Mouse (Mus musculus) liver, postnatal 0 days (tissue): Measurements from ENCODE around the gene Mettl2. TPM values are rescaled to one million over a fixed set of nuclear protein-coding genes. Genes with fewer than 3 reads are reported as not detected.
A peak's percentile ranks its signal among the peaks of the same experiment; 100 is the strongest.

Experiments
- ATAC-seq: fragments of 200-750 bp; cut with Nextera tagmentation; 2 replicates; pipeline ENCODE4 v1.8.0; 2017; ENCODE audit warnings: mild to moderate bottlenecking, moderate library complexity
- DNase-seq: peaks from one replicate; pipeline ENCODE4 v3.0.0-alpha.2; 2016
- H3K27ac ChIP-seq: fragments of 300-500 bp; sonication (generic); 2 replicates; pipeline ENCODE4 v1.5.1; 2014; ENCODE audit warnings: antibody characterized with exemption, moderate library complexity, mild to moderate bottlenecking, low read depth
- H3K27me3 ChIP-seq: fragments of 300-500 bp; sonication (generic); 2 replicates; pipeline ENCODE4 v1.6.1; 2014; ENCODE audit warnings: low read length, control low read depth, mixed read lengths; ENCODE audit not compliant: insufficient read depth
- H3K36me3 ChIP-seq: fragments of 300-500 bp; sonication (generic); replicated peaks from 2 replicates; pipeline ENCODE4 v1.6.1; 2014; ENCODE audit warnings: mild to moderate bottlenecking, control low read depth, low read length, moderate library complexity, mixed read lengths; ENCODE audit not compliant: insufficient read depth
- H3K4me1 ChIP-seq: fragments of 300-500 bp; sonication (generic); 2 replicates; pipeline ENCODE4 v1.6.1; 2014; ENCODE audit warnings: antibody characterized with exemption, mild to moderate bottlenecking, control low read depth; ENCODE audit not compliant: insufficient read depth
- H3K4me2 ChIP-seq: fragments of 300-500 bp; sonication (generic); 2 replicates; pipeline ENCODE4 v1.6.1; 2014; ENCODE audit warnings: low read depth, mild to moderate bottlenecking, low read length, moderate library complexity, mixed read lengths
- H3K4me3 ChIP-seq: fragments of 300-500 bp; sonication (generic); 2 replicates; pipeline ENCODE4 v1.5.1; 2014; ENCODE audit warnings: low read depth, low read length
- H3K9ac ChIP-seq: fragments of 300-500 bp; sonication (generic); replicated peaks from 2 replicates; pipeline ENCODE4 v1.6.1; 2014; ENCODE audit warnings: mild to moderate bottlenecking, moderate library complexity
- H3K9me3 ChIP-seq: fragments of 300-500 bp; sonication (generic); 2 replicates; pipeline ENCODE4 v1.6.1; 2016; ENCODE audit warnings: mild to moderate bottlenecking, control low read depth, low read length, mixed read lengths
- CTCF ChIP-seq: sonication (generic); IDR thresholded peaks from 2 replicates; pipeline ENCODE4 v1.5.1; 2016; ENCODE audit warnings: antibody characterized with exemption, low read depth
- EP300 ChIP-seq: IDR thresholded peaks from 2 replicates; pipeline ENCODE4 v1.6.1; 2016; ENCODE audit warnings: antibody characterized with exemption, low read depth, mild to moderate bottlenecking
- WGBS: fragments of 180-500 bp; shearing (Covaris S2); extraction: QIAGEN DNeasy Blood & Tissue Kit; methylation state at CpG from one replicate; pipeline ENCODE4 v1.1.7; 2014; ENCODE audit not compliant: insufficient replicate concordance; 5-methylcytosine and 5-hydroxymethylcytosine counted together
- polyA plus RNA-seq: library from polyadenylated mRNA; unstranded; fragments of >200 nt; fragmentation: Nextera tagmentation; extraction: Ambion mirVana; gene quantifications from 2 replicates; pipeline ENCODE4 v1.2.1, GENCODE M21; 2015

The Mettl2 gene
- polyA plus RNA-seq, 1 experiment from 2014 or later = 9.3 TPM

- peak overlapping the region; percentile 65 for H3K4me2 ChIP-seq
- no peak overlapping the region for H3K4me3 ChIP-seq
- no peaks in the 10 kb centered on the region for H3K36me3 ChIP-seq
- DNase-seq (peak; percentile 24), ATAC-seq (no peak)
- peaks cover 32% of the 10 kb centered on the region for H3K4me1 ChIP-seq
- TF ChIP-seq EP300 (no peak), CTCF (no peak)
- no peaks in the 10 kb centered on the region for H3K9me3 ChIP-seq
- WGBS = 17% methylated on average over 17 of the region's 19 CpGs
- H3K27ac ChIP-seq = peak overlapping the region; percentile 41
- H3K9ac ChIP-seq = 0 out of 2 replicates have a peak overlapping the region, but pooled peaks have one; percentile 8
- H3K27me3 ChIP-seq = no peaks in the 10 kb centered on the region
These were observed 25.2 kb downstream of the Mettl2 start for GRCm38 (mm10) chr11:105151226-105152016.

DNA sequence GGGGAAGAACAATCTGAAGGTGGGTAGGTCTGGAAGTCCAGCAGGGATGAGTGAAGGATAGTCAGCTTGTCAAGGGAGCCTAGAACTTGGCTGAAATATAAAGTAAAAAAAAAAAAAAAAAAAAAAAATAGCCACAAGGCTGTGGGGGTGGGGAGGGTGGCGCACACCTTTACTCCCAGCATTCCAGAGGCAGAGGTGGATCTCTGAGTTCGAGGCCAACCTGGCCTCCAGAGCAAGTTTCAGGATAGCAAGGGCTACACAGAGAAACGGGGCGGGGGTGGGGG is 25.7 kb downstream of the Mettl2 start:
- H3K9me3 ChIP-seq = no peaks in the 10 kb centered on the region
- H3K9ac ChIP-seq = 0 out of 2 replicates have a peak overlapping the region, but pooled peaks have one; percentile 8
- peak overlapping the region; percentile 41 for H3K27ac ChIP-seq
- no peaks in the 10 kb centered on the region for H3K27me3 ChIP-seq
- TF ChIP-seq EP300 (no peak), CTCF (no peak)
- ATAC-seq (no peak), DNase-seq (no peak)
- H3K4me1 ChIP-seq = peaks cover 34% of the 10 kb centered on the region
- peak overlapping the region; percentile 65 for H3K4me2 ChIP-seq
- no peak overlapping the region for H3K4me3 ChIP-seq
- H3K36me3 ChIP-seq = no peaks in the 10 kb centered on the region
- WGBS = 45% methylated on average over 2 of the region's 4 CpGs

- Histone ChIP-seq H3K9me3 (no peaks in the 10 kb centered on the region), H3K4me2 (peak overlapping the region; percentile 65), H3K27ac (peak overlapping the region; percentile 83), H3K9ac (0 out of 2 replicates have a peak overlapping the region, but pooled peaks have one; percentile 12), H3K4me3 (peak overlapping the region; percentile 9; the same call in 1 of the 2 replicates), H3K36me3 (no peaks in the 10 kb centered on the region), H3K4me1 (peaks cover 34% of the 10 kb centered on the region), H3K27me3 (no peaks in the 10 kb centered on the region)
- peak; percentile 85 for ATAC-seq
- DNase-seq = peak; percentile 62
- WGBS = 54% methylated on average over 11 of the region's 11 CpGs
- TF ChIP-seq EP300 (peak; percentile 87), CTCF (no peak)
These were observed 26.2 kb downstream of the Mettl2 start for GRCm38 (mm10) chr11:105152357-105152899.

DNA sequence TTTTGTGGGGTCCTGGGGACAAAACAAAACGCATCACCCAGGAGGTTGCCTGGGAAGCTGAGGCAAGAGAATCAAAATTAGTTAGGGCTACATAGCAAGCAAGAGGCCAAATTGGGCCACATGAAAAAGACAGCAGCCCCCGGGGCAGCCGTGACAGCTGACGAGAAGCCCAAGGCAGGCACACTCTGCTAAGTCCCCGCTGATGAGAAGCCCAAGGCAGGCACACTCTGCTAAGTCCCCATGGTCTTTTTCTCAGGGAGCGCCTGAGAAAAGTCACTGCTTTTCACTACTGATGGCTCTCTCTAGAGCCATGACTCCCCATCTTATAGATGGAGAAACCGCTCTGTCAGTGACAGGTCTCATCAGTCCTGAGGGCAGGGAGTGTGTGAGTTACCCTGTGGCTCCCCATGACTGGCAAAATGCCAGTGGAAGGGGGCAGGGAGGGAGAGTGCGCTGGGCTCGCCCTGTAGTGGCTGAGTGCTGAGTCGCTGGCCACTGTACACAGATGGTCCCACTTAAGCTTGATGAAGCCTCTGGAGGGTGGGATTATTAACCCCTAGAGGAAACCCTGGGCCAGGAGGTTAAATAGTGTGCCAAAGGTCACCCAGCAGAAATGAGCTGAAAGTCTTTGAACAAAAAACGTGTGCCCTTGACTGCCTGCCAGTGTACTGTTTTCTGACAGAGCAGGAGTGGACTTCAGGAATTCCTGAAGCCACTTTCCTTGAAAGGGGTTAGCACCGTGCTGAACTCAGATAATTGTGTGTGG is 27.0 kb downstream of the Mettl2 start:
- no peaks in the 10 kb centered on the region for H3K36me3 ChIP-seq
- ATAC-seq (peak; percentile 82), DNase-seq (peak; percentile 87)
- H3K9ac ChIP-seq = peak overlapping the region; percentile 39; the same call in 1 of the 2 replicates
- TF ChIP-seq CTCF (no peak), EP300 (peak; percentile 44; the same call in 1 of the 2 replicates)
- peaks cover 37% of the 10 kb centered on the region for H3K4me1 ChIP-seq
- H3K4me3 ChIP-seq = no peak overlapping the region
- WGBS = 28% methylated on average over 12 of the region's 12 CpGs
- H3K9me3 ChIP-seq = no peaks in the 10 kb centered on the region
- H3K4me2 ChIP-seq = peak overlapping the region; percentile 65
- peak overlapping the region; percentile 83 for H3K27ac ChIP-seq
- H3K27me3 ChIP-seq = no peaks in the 10 kb centered on the region

DNA sequence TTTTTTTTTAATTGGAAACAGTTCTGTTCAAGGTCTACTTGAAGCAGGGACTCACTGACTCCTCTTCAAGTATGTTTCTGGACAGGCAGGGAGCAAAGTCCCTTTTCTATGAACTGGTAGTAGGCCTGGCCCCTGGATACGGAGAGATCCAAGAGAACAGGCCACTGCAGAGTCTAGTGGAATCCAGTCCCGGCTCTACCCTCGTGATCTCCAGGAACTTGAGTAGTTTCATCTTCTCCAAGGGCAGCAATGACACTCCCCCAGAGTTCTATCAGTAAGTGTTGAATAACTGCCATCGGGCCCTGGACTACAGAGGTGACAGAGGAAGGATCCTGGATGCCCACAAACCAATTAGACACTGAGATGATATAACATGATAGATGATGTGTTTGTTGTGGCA is 29.7 kb downstream of the Mettl2 start:
- 60% methylated on average over 4 of the region's 4 CpGs for WGBS
- Histone ChIP-seq H3K9ac (no peak overlapping the region), H3K4me3 (no peak overlapping the region), H3K9me3 (no peaks in the 10 kb centered on the region), H3K27ac (no peak overlapping the region), H3K27me3 (no peaks in the 10 kb centered on the region), H3K4me1 (peaks cover 33% of the 10 kb centered on the region), H3K4me2 (no peak overlapping the region), H3K36me3 (no peaks in the 10 kb centered on the region)
- ATAC-seq (no peak), DNase-seq (no peak)
- TF ChIP-seq CTCF (no peak), EP300 (no peak)

- 0 out of 2 replicates have a peak overlapping the region, but pooled peaks have one; percentile 6 for H3K4me3 ChIP-seq
- DNase-seq = no peak
- no peak for TF ChIP-seq EP300
- H3K4me1 ChIP-seq = peaks cover 24% of the 10 kb centered on the region
- H3K27me3 ChIP-seq = no peaks in the 10 kb centered on the region
- peak overlapping the region; percentile 44 for H3K4me2 ChIP-seq
- H3K9me3 ChIP-seq = no peaks in the 10 kb centered on the region
- no peak for ATAC-seq
- H3K36me3 ChIP-seq = no peaks in the 10 kb centered on the region
- 65% methylated on average over 19 of the region's 19 CpGs for WGBS
- no peak overlapping the region; the same call in 1 of the 2 replicates for H3K9ac ChIP-seq
- no peak overlapping the region for H3K27ac ChIP-seq
These were observed 30.6 kb downstream of the Mettl2 start for GRCm38 (mm10) chr11:105156748-105157267.
